Mouse (Mus musculus) liver, embryonic 15.5 days (tissue): ENCODE results near the gene Dcaf4. TPM values are rescaled to one million over a fixed set of nuclear protein-coding genes. Genes with fewer than 3 reads are reported as not detected.

Experiments used
- ATAC-seq: fragments of 200-750 bp; cut with Nextera tagmentation; 2 replicates; pipeline ENCODE4 v1.8.0; 2017; ENCODE audit warnings: moderate number of reproducible peaks, mild to moderate bottlenecking, moderate library complexity; ENCODE audit not compliant: insufficient read depth
- H3K27ac ChIP-seq: fragments of 300-500 bp; sonication (generic); replicated peaks from 2 replicates; pipeline ENCODE4 v1.5.1; 2015; ENCODE audit warnings: mild to moderate bottlenecking, inconsistent platforms
- H3K27me3 ChIP-seq: fragments of 300-500 bp; sonication (generic); 2 replicates; pipeline ENCODE4 v1.6.1; 2015; ENCODE audit warnings: mild to moderate bottlenecking, inconsistent platforms
- H3K36me3 ChIP-seq: fragments of 300-500 bp; sonication (generic); replicated peaks from 2 replicates; pipeline ENCODE4 v1.6.1; 2015; ENCODE audit warnings: moderate library complexity, mild to moderate bottlenecking, inconsistent platforms
- H3K4me1 ChIP-seq: fragments of 300-500 bp; sonication (generic); replicated peaks from 2 replicates; pipeline ENCODE4 v1.6.1; 2015; ENCODE audit warnings: inconsistent platforms
- H3K4me2 ChIP-seq: fragments of 300-500 bp; sonication (generic); 2 replicates; pipeline ENCODE4 v1.6.1; 2015; ENCODE audit warnings: moderate library complexity, mild to moderate bottlenecking, inconsistent platforms
- H3K4me3 ChIP-seq: fragments of 300-500 bp; sonication (generic); replicated peaks from 2 replicates; pipeline ENCODE4 v1.5.1; 2015; ENCODE audit warnings: mild to moderate bottlenecking, inconsistent platforms
- H3K9ac ChIP-seq: fragments of 300-500 bp; sonication (generic); 2 replicates; pipeline ENCODE4 v1.6.1; 2015; ENCODE audit warnings: moderate library complexity, mild to moderate bottlenecking, inconsistent platforms
- H3K9me3 ChIP-seq: fragments of 300-500 bp; sonication (generic); replicated peaks from 2 replicates; pipeline ENCODE4 v1.6.1; 2016; ENCODE audit warnings: inconsistent platforms
- WGBS: fragments of 180-500 bp; shearing (Covaris S2); methylation state at CpG from one replicate; pipeline ENCODE4 v1.1.7; 2015; ENCODE audit warnings: mixed read lengths; ENCODE audit not compliant: insufficient replicate concordance; 5-methylcytosine and 5-hydroxymethylcytosine counted together
- polyA plus RNA-seq: library from polyadenylated mRNA; unstranded; fragments of >200 nt; fragmentation: Nextera tagmentation; extraction: Ambion mirVana; gene quantifications from 2 replicates; pipeline ENCODE4 v1.2.1, GENCODE M21; 2015

Gene Dcaf4
- polyA plus RNA-seq, 1 experiment from 2014 or later: 11.9 TPM

DNA sequence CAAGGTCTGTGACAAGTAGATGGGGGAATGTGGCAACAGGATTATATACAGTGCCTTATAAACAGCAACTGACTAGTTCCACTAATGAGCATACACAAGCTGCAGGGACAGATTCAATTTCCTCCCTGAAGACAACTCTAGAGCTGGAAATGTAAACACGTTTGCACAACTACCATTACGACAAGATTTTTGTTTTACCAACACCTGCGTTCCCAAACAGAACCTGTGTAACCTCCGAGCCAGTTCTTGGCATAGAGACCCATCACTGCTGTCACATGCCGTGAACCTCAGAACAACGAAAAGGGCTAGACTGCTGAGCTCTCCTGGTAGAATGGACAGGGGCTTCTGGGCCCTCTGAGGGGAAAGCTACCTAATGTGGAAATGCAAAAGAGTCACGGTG is 23.7 kb downstream of the Dcaf4 start:
- ATAC-seq: no peak
- 73% methylated on average over 7 of the region's 7 CpGs for WGBS
- no peaks in the 10 kb centered on the region for H3K4me1 ChIP-seq
- H3K4me2 ChIP-seq: no peak overlapping the region
- H3K36me3 ChIP-seq: peaks cover 39% of the 10 kb centered on the region
- no peaks in the 10 kb centered on the region for H3K27me3 ChIP-seq
- no peak overlapping the region for H3K9ac ChIP-seq
- no peak overlapping the region for H3K27ac ChIP-seq
- no peak overlapping the region for H3K4me3 ChIP-seq
- H3K9me3 ChIP-seq: no peaks in the 10 kb centered on the region

DNA sequence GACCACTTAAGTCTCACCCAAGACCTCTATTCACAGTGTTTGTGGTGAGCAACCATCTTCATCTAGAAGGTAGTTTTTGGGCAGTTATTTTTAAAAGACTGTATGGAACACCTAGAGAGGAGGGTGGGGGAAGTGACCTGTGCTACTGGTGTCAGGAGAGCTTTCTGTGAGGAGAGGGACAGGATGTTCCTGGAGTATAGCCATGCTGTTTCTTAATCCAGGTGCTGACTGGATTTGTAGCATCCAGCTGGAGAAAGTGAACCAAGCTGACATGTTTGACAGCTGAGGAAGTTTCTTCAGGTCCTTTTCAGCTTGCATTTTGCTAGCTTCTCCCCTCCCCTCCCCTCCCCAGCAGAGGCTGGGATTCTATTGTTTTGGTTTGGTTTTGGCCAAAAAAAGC is 24.5 kb downstream of the Dcaf4 start:
- Histone ChIP-seq H3K9me3 (no peaks in the 10 kb centered on the region), H3K27me3 (no peaks in the 10 kb centered on the region), H3K4me3 (no peak overlapping the region), H3K27ac (no peak overlapping the region), H3K36me3 (peaks cover 32% of the 10 kb centered on the region), H3K4me2 (no peak overlapping the region), H3K9ac (no peak overlapping the region), H3K4me1 (no peaks in the 10 kb centered on the region)
- ATAC-seq: no peak

DNA sequence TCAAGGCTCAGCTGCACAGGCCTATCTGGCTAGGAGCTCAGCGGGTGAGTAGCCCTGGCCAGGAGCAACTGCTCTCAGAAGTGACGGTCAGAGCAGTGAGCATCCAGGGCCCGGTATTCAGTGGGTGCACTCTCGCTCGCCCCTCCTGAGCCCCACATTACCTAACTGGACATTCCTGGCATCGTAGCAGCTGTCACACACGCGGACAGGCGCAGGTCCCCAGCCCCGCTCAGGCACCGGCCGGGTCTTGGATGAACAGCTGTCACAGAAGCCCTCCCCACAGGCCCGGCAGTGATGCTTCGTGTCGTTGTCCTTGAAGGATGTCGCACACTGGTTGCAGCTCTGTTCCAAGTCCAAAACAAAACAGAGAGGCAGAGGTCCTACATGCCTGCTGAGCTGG is 31.0 kb downstream of the Dcaf4 start:
- H3K4me2 ChIP-seq: no peak overlapping the region
- H3K27ac ChIP-seq: no peak overlapping the region
- peaks cover 80% of the 10 kb centered on the region for H3K36me3 ChIP-seq
- peaks cover 13% of the 10 kb centered on the region; the same call in 1 of the 2 replicates for H3K4me1 ChIP-seq
- H3K4me3 ChIP-seq: no peak overlapping the region
- no peaks in the 10 kb centered on the region for H3K9me3 ChIP-seq
- H3K27me3 ChIP-seq: no peaks in the 10 kb centered on the region
- no peak for ATAC-seq
- H3K9ac ChIP-seq: no peak overlapping the region
- 85% methylated on average over 16 of the region's 16 CpGs for WGBS

DNA sequence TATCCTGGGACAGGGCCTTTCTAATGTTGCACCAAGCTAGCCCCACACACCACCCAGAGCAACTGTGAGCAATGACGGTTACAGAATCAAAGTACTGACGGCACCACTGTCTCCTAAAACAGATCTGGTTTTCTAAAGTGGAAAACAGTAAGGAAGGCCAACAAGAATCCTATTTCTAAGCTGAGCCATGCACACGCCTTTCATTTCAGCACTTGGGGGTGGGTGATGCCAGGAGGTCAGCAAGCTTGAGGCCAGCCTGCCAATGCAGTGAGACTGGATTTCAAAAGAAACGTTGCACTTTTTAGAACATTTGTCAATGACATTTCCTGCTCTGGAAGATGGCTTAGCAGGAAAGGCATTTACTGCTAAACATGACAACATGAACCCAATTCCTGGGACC is 33.5 kb downstream of the Dcaf4 start:
- 74% methylated on average over 4 of the region's 4 CpGs for WGBS
- H3K27ac ChIP-seq: no peak overlapping the region
- peaks cover 85% of the 10 kb centered on the region for H3K36me3 ChIP-seq
- no peak overlapping the region for H3K9ac ChIP-seq
- H3K4me3 ChIP-seq: no peak overlapping the region
- ATAC-seq: no peak
- no peaks in the 10 kb centered on the region for H3K27me3 ChIP-seq
- peaks cover 20% of the 10 kb centered on the region for H3K4me1 ChIP-seq
- no peaks in the 10 kb centered on the region for H3K9me3 ChIP-seq
- no peak overlapping the region for H3K4me2 ChIP-seq

DNA sequence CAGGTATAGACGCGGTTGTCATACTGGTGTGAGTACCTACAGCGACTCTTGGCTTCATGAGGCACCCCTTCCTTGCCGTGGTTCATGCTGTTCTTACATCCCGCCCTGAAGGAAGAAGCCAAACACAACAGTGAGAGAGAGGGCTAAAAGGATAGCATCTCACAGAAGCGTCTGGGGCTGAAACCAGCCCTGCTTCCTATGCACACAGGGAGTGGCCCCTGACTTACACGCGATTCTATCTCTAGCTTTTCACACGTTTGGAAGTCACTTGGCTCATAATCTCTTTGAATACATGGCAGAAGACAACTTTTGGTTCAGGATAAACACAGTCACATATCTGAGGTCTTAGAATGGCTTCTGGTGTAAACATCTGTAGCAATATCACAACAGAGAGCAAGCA is 35.3 kb downstream of the Dcaf4 start:
- WGBS: 44% methylated on average over 9 of the region's 9 CpGs
- H3K4me2 ChIP-seq: no peak overlapping the region
- peaks cover 89% of the 10 kb centered on the region for H3K36me3 ChIP-seq
- no peak overlapping the region for H3K4me3 ChIP-seq
- no peak overlapping the region for H3K27ac ChIP-seq
- peaks cover 27% of the 10 kb centered on the region for H3K4me1 ChIP-seq
- peak; percentile 34; the same call in 1 of the 2 replicates for ATAC-seq
- no peaks in the 10 kb centered on the region for H3K9me3 ChIP-seq
- H3K9ac ChIP-seq: no peak overlapping the region
- no peaks in the 10 kb centered on the region for H3K27me3 ChIP-seq

DNA sequence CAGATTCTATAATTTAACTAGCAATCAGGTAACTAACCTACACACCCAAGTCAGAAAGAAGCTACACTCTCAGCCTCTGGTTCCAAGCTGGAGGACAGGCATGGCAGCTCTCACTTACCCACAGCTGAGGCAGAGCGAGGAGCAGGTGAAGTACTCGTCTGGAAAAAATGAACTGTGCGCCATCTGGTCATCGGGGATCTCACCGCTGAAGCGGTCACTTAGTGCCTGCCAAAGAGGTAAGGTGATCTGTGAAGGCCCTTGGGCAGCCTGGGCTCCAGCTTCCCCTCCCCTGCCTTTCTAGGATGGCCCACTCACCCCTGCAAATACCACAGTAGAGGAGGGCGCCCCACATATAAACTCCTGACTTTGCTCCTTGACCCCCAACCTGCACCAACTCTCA is 38.2 kb downstream of the Dcaf4 start:
- H3K4me1 ChIP-seq: peaks cover 39% of the 10 kb centered on the region
- no peak overlapping the region for H3K27ac ChIP-seq
- H3K9me3 ChIP-seq: no peaks in the 10 kb centered on the region
- H3K4me2 ChIP-seq: no peak overlapping the region
- no peak for ATAC-seq
- WGBS: 87% methylated on average over 7 of the region's 7 CpGs
- H3K4me3 ChIP-seq: no peak overlapping the region
- no peaks in the 10 kb centered on the region for H3K27me3 ChIP-seq
- H3K36me3 ChIP-seq: peaks cover 88% of the 10 kb centered on the region
- H3K9ac ChIP-seq: no peak overlapping the region

DNA sequence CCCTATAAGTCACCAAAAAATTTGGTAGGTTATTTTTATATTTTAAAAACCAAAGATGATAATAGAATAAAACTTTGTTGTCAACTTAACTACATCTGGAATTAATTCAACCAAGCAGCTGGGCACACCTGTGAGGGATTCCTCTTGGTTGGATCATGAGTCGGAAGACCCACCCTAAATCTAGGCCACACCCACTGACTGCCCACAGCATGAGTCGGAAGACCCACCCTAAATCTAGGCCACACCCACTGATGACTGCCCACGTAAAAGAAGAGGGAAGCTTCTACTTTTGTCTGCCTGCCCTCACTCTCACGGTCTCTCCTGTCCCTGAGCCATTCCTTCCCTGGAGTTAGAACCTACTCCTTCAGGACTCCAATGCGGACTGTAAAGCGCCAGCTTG is 39.9 kb downstream of the Dcaf4 start:
- H3K9ac ChIP-seq: no peak overlapping the region
- H3K4me1 ChIP-seq: peaks cover 38% of the 10 kb centered on the region
- no peak overlapping the region for H3K4me2 ChIP-seq
- no peak overlapping the region for H3K27ac ChIP-seq
- ATAC-seq: 0 out of 2 replicates have a peak, but pooled peaks have one; percentile 31
- no peaks in the 10 kb centered on the region for H3K9me3 ChIP-seq
- 51% methylated on average over 6 of the region's 6 CpGs for WGBS
- peaks cover 86% of the 10 kb centered on the region for H3K36me3 ChIP-seq
- H3K27me3 ChIP-seq: no peaks in the 10 kb centered on the region
- H3K4me3 ChIP-seq: no peak overlapping the region

DNA sequence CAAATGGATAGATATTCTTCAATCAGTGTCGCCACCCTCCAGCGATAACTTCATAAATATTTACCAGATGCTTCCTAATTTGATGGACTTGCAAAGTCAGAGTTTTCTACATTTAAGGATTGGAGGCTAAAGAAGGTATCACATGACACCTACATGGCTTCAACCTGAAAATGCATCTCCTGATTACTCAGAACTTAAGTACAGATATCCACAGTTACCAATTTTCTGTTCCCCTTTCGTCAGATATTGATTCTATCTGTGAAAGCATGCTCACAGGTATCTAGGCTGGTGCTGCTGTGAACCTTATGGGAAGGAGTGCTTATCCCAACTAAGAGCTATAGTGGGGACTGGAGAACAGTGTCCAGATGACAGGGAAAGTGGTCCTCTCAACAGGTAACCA is 42.3 kb downstream of the Dcaf4 start:
- Histone ChIP-seq H3K27me3 (no peaks in the 10 kb centered on the region), H3K4me1 (peaks cover 19% of the 10 kb centered on the region), H3K4me3 (no peak overlapping the region), H3K9me3 (no peaks in the 10 kb centered on the region), H3K27ac (no peak overlapping the region), H3K4me2 (no peak overlapping the region), H3K36me3 (peaks cover 89% of the 10 kb centered on the region), H3K9ac (no peak overlapping the region)
- 82% methylated on average over 3 of the region's 3 CpGs for WGBS
- ATAC-seq: no peak

DNA sequence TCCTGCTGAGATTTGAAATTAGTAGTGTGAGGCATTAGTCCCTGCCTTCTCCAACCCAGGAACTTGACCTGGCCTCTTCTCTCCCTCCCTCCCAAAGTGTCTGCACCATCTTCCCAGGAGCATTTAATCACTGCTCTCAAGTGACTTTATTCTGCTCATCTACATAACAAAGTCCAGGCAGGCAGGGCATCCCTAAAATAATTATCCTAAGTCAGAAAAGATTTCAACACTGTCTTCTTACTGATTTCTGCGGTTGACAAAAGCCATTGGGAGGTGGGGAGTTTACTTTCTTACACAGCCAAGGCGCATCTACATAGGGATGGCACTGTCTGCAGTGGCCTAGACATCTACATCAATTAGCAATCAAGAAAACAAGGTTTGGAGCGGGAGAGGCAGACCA is 49.6 kb downstream of the Dcaf4 start:
- WGBS: 75% methylated on average over 3 of the region's 3 CpGs
- no peak overlapping the region for H3K27ac ChIP-seq
- H3K36me3 ChIP-seq: peaks cover 79% of the 10 kb centered on the region

DNA sequence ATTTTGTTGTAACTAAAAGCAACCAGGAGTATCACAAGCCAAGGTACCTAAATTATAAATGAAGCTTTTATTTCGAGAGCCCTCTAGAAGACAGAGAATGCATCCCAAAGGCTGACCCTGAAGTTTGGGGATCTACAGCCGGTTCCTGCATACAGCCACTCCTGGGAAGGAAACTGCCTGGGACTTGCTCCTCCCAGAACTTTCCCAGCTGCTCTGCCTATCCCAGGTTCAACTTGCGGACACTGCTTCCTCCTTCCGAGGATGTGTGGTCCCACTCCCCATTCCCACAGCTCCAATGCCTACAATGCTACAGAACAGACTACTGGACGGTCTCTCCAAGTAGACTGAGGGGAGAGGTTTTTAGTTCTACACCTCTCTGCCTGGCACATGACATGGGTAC is 52.5 kb downstream of the Dcaf4 start:
- ATAC-seq: no peak
- no peak overlapping the region for H3K4me2 ChIP-seq
- no peaks in the 10 kb centered on the region for H3K27me3 ChIP-seq
- H3K4me1 ChIP-seq: peaks cover 17% of the 10 kb centered on the region
- H3K4me3 ChIP-seq: no peak overlapping the region
- H3K9ac ChIP-seq: no peak overlapping the region
- peaks cover 70% of the 10 kb centered on the region for H3K36me3 ChIP-seq
- no peaks in the 10 kb centered on the region for H3K9me3 ChIP-seq
- WGBS: 76% methylated on average over 5 of the region's 5 CpGs
- no peak overlapping the region for H3K27ac ChIP-seq

More for the DNA sequence above, 49.6 kb downstream of the Dcaf4 start:
- Histone ChIP-seq H3K9ac (no peak overlapping the region), H3K4me3 (no peak overlapping the region), H3K4me2 (no peak overlapping the region), H3K27me3 (no peaks in the 10 kb centered on the region), H3K4me1 (peaks cover 7% of the 10 kb centered on the region), H3K9me3 (no peaks in the 10 kb centered on the region)
- no peak for ATAC-seq

DNA sequence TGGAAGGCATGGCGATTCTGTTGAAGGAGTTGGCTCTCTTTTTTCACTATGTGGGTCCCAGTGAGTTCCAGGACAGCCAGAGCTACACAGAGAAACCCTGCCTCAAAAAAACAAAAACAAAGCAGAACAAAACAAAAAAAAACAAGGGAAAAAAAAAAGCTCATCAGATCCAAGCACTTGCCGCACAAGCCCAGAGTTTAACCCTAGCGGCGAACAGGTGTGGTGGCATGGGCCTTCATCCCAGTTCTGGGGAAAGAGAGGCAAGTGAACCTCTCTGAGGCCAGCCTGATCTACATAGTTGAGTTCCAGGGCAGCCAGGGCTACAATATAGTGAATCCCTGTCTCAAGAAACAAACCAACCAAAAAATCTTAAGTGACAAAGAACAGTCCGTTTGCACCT is 57.2 kb downstream of the Dcaf4 start:
- Histone ChIP-seq H3K36me3 (peaks cover 41% of the 10 kb centered on the region), H3K4me1 (peaks cover 55% of the 10 kb centered on the region), H3K4me3 (no peak overlapping the region), H3K4me2 (no peak overlapping the region), H3K27me3 (no peaks in the 10 kb centered on the region), H3K9ac (no peak overlapping the region), H3K9me3 (no peaks in the 10 kb centered on the region), H3K27ac (peak overlapping the region; percentile 30; the same call in 1 of the 2 replicates)
- WGBS: 96% methylated on average over 5 of the region's 5 CpGs
- ATAC-seq: no peak

DNA sequence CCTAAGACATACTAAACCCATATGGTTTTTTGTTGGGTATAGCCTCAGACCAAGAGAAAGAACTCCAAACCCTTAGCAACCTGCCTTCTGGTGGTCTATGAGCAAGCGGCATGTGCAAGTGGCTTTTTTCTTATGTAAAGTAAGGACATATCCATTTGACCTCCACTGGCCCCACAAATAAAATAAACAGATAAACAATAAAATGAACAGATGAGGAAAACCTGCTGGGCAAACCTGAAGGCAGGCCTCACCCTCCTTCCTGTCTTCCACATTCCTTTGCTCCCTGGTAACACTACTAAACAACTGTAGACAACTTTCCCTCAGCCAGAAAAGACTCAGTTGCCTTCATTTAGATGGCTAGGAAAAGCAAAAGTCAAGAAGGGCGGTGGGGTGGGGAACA is 58.1 kb downstream of the Dcaf4 start:
- WGBS: 65% methylated on average over 2 of the region's 2 CpGs
- H3K9ac ChIP-seq: peak overlapping the region; percentile 53; the same call in 1 of the 2 replicates

More for the DNA sequence above, 58.1 kb downstream of the Dcaf4 start:
- peaks cover 33% of the 10 kb centered on the region for H3K36me3 ChIP-seq
- H3K27ac ChIP-seq: peak overlapping the region; percentile 95
- peak overlapping the region; percentile 68 for H3K4me2 ChIP-seq
- no peaks in the 10 kb centered on the region for H3K9me3 ChIP-seq
- ATAC-seq: no peak
- no peaks in the 10 kb centered on the region for H3K27me3 ChIP-seq
- H3K4me1 ChIP-seq: peaks cover 55% of the 10 kb centered on the region
- H3K4me3 ChIP-seq: peak overlapping the region; percentile 30; the same call in 1 of the 2 replicates
